Mouse (Mus musculus) kidney, postnatal 14 days (tissue): ENCODE results near the gene Rhbdl1.
A peak's percentile ranks its signal among the peaks of the same experiment; 100 is the strongest.

Source experiments
- DNase-seq: peaks from one replicate; pipeline ENCODE4 v3.0.0; 2022; ENCODE audit warnings: mixed read lengths

Rhbdl1 gene

GRCm38 (mm10) chr17:25837076-25837410, at the start of gene Rhbdl1:
Rhbdl1 (minus strand) TSS chr17:25837295.
- DNase-seq = peak; percentile 85

GRCm38 (mm10) chr17:25886806-25887205, 49.7 kb upstream of the Rhbdl1 start:
- DNase-seq = no peak

DNA sequence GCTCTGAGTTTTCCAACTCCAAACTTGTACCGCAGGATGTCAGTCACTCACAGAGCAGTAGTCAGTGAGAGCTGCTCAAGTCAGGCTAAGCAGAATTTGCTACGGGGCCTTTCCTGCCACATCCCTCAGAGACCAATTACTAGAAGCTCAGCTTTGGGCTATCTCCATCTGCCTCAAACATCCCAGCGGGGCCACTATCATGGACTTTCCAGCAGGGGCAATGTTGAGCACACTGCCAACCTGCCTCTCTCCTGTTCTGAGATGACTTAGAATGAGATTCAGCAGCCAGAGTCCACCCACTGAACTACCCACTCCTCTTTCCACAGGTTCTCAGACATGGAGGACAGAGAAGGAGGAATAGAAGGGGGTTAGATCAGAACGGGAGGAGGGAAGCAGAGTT, 48.5 kb upstream of the Rhbdl1 start:
- no peak for DNase-seq

GRCm38 (mm10) chr17:25883824-25884223, 46.7 kb upstream of the Rhbdl1 start:
- DNase-seq = no peak

GRCm38 (mm10) chr17:25883268-25883667, 46.2 kb upstream of the Rhbdl1 start:
- no peak for DNase-seq

DNA sequence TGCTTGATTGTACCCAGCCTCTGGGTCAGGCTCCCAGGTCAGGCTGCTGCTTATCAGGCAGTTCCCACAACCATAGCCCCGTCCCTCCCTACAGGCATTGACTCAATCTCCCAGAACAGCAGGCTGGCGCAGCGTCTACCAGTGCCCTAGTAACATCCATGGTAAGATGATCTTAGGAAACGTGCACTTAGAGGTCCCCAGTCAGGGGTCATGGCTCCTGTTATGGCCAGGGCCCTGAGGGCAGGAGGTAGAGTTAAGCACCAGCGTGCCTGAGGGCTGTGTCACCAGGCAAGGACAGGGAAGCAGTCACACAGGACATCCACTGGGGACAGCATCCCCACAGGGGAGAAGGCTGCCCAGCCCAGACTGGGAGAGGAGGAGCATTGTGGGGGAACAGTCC, 45.2 kb upstream of the Rhbdl1 start:
- no peak for DNase-seq

- no peak for DNase-seq
These were observed 44.6 kb upstream of the Rhbdl1 start for GRCm38 (mm10) chr17:25881691-25882090.

DNA sequence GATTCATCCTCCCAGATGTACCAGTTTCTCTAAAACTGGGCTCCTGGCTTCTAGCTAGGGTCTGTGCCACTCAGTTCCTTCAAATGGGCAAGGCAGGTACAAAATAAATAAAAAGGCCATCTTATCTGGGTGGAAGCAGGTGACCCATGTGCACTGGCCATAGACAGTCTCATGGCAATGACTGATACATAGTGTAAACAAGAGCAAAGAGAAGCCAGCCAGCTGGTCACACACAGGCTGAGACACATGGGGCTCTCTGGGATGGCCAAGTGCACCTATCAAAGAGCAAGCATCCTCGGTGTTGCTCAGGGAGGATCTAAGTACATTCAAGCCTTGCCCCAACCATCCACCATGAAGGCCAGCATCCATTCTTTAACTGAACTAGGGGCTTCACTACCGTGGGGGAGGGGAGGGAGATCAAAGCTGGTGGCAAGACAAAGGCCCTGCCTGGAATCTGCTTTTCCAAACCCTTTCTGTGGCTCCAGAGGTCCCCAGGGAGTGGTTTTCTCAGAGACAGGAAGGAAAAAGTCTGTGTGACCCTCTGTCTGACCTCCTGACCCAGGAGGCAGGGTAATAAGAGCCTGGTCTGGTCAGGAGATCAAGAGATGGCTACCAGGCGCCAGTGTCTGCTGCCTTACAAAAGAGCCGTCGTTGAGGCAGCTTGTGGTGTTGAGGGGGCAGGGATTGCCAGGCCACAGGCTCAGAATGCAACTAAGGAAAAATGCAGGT, 44.0 kb upstream of the Rhbdl1 start:
- peak; percentile 43 for DNase-seq

- DNase-seq = no peak
These were observed 43.3 kb upstream of the Rhbdl1 start, which contains the start of gene Wfikkn1 for GRCm38 (mm10) chr17:25880196-25880910. Wfikkn1 (minus strand) TSS chr17:25880858.

DNA sequence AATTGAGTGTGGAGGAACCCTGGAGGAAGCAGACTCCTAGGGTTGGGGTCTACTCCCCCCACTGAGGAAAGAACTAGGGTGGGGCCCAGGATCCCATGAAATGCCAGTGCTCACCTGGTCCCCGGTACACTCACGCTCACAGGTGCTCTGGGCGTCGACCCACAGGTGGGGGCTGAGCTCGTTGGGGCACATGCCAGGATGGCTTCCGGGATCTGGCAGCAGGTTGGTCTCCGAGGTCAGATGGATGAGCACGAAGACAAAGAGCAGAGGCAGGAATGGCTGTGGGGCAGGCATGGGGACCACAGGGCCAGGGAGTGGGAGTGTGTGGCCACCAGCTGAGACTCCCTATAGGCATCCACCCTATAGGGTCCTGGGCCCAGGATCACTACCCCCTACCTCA, 42.7 kb upstream of the Rhbdl1 start:
- DNase-seq = no peak

DNA sequence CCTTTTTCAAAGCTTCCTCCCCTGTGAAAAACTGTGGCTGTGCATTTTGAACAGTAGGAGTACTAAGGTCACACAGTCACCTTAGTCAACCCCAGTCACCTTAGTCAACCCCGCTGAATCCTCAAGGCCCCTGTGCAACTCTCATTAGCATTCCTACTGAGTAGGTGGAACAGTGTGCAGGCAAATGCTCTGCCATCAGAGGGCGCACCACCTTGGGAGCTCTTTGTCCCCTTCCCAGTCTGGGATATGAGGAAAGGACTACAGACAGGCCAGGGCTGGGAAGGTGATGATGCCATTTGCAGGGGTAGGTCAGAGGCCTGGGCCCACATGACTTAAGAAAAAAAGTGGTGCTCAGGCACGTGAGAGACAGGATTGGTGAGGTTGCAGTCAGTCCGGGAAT, 42.2 kb upstream of the Rhbdl1 start:
- DNase-seq = peak; percentile 76

- DNase-seq = no peak
These were observed 41.6 kb upstream of the Rhbdl1 start for GRCm38 (mm10) chr17:25878611-25879180.

- no peak for DNase-seq
These were observed 40.9 kb upstream of the Rhbdl1 start for GRCm38 (mm10) chr17:25877741-25878610.

GRCm38 (mm10) chr17:25877025-25877424, 39.9 kb upstream of the Rhbdl1 start:
- no peak for DNase-seq

DNA sequence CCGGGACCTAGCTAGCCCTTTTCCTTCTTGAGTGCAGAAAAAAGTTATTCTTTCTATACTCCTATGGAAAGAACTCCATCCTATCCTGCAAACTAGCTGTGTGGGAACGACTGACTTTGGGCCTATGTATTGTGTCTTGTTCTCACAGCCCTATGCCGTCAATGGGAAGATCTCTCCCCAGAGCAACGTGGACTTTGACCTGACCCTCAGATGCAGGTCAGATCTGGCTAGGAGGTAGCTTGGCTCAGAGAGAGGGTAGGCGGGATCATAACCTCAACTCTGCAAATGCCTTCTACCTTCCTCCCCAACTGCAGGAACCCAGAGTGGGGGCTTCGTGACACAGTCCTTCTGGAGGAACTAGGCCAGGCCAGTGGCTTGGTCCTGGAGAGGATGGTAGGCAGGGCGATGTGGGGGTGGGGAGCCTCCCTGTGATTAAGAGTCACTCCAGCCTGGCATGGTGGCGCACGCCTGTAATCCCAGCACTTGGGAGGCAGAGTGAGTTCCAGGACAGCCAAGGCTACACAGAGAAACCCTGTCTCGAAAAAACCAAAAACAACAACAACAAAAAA, 39.3 kb upstream of the Rhbdl1 start:
- DNase-seq = peak; percentile 79

DNA sequence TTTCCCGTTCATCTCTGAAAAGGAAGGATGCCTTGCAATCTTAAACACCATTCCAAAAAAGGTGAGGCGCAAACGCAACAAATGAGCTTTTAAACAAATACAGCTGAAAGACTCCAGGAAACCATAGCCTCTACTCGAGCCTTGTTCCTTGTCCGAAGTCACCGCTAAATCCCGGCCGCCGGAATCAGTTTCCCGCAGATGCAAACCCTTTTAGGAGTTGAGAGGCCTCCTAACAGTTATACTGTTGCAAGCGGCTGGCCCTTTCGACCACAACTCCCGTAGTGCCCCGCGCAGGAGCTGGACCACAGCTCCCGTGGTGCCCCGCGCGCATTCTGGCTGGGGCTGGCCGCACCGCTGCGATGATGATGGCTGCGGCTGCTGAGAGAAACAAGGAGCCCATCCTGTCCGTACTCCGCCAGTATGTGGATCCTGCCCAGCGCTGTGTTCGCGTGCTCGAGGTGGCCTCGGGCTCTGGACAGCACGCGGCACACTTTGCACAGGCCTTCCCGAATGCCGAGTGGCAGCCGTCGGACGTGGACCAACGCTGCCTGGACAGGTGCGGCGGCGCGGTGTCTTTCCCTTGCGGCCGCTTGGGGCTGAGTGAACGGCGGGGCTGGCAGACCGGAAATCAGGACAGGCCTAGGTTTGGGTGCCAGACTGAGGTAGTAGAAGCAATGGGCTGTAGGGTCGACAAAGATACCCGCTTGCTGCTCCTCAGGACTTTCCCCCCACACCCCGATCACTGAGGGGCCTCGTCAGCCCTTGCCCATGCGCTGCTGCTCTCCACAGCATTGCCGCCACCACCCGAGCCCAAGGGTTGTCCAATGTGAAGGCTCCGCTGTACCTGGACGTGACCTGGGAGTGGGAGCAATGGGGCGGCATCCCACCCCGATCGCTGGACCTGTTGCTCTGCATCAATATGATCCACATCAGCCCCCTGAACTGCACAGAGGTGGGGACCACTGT, 38.4 kb upstream of the Rhbdl1 start:
- peak; percentile 93 for DNase-seq

- peak; percentile 94 for DNase-seq
These were observed 37.7 kb upstream of the Rhbdl1 start, which contains the start of gene Mettl26 for GRCm38 (mm10) chr17:25874721-25875170. Mettl26 (plus strand) TSS chr17:25875074.

DNA sequence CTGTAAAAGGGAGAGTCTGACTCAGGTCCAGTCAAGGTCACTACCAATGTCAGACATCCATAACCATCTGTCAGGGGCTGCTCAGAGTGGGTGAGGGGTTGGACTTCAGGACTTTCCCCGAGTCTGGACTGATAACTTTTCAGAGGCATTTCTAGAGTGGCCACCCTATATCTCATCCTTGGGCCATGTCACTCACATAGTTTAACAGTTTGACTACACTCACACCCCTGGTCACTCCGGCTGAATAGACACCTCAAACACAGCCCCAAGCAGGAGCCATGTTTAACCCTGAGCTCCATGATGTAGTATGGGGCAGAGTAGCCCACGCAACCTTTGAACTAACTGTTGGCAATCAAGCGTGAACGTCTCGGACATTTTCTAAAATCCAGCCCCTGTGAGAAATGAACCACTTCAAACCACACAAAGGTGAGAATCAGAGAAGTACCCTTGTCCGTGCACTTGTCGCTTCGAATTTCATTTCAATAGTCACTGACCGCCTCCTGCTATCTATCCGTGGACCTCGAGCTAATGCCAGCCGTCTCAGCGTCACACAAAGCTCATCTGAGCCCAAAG, 37.1 kb upstream of the Rhbdl1 start:
- DNase-seq = peak; percentile 50

DNA sequence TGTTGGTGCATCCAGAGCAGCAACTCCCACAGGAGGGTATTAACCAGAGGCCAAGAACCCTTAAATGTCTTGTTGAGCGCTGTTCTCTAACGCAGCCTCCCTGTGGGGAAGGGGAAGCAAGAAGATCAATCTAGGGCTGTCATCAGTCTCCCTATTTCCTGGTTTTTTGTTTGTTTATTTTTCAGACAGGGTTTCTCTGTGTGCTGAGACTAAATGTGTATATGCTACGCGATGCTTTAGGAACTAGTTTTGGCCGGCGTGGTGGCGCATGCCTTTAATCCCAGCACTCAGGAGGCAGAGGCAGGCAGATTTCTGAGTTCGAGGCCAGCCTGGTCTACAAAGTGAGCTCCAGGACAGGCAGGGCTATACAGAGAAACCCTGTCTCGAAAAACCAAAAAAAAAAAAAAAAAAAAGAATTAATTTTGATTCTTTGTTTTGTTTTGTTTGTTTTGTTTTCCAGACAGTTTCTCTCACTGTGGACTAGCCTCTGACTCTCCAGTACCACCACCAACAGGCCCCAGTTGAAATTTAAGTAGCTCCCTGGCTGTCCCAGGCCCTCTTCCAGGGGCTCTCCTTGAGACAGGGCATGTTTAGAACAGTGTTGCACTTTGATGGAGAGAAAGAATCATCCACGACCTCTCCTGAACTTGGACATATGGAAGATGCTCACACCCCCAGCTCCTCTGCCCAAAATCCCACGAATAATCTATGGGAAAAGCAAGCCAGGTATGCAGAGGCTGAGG, 36.5 kb upstream of the Rhbdl1 start:
- no peak for DNase-seq

GRCm38 (mm10) chr17:25872676-25873075, 35.6 kb upstream of the Rhbdl1 start:
- no peak for DNase-seq
